Mouse (Mus musculus) liver, adult 2 months (tissue): ENCODE measurements around the gene Car6.

Experiments
- CTCF ChIP-seq: fragments of 200-500 bp; IDR thresholded peaks from 2 replicates; pipeline ENCODE4 v1.5.1; 2011; ENCODE audit warnings: low read depth, low read length, control low read depth
- POLR2A ChIP-seq: fragments of 200-500 bp; IDR thresholded peaks from 2 replicates; pipeline ENCODE4 v1.6.1; 2011; ENCODE audit warnings: low read length, control low read depth; ENCODE audit not compliant: insufficient read depth; ENCODE audit errors: extremely low read depth

DNA sequence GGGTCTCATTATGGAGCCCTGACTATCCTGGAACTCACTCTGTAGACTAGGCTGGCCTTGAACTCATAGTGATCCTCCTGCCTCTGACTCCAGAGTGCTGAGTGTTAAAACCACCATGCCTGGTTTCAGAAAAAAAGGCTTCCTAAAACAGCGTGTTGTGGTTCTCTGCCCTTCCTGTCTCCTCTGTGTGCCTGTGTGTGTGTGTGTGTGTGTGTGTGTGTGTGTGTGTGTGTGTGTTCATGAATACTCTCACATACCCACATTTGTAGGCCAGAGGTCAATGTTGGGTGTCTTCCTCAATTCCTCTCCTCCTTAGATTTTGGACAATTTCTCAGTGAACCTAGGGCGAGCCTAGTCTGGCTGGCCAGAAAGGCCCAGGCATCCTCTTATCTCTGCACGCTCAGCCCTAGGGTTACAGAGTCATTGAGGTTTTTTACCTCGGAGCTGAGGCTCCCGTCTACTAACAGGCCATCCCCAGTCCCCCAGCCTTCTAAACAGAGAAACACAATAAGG lies 16.0 kb upstream of the Car6 start:
- no peak for TF ChIP-seq POLR2A
- TF ChIP-seq CTCF = no peak
